Mouse (Mus musculus): ENCODE measurements around the gene 3830403N18Rik. TPM values are rescaled to one million over a fixed set of nuclear protein-coding genes. Genes with fewer than 3 reads are reported as not detected.
"Not testable (repeated sequence)": the region's sequence is repeated elsewhere in the genome, so short reads cannot be mapped to it uniquely, and the experiment has no call there.

Gene 3830403N18Rik
- total RNA-seq (2014; rRNA removed) = not detected in 2 replicates
- polyA plus RNA-seq (2015; fragmentation: Nextera tagmentation; extraction: Ambion mirVana) = 0.31 and 0.33 TPM in 2 replicates

DNA sequence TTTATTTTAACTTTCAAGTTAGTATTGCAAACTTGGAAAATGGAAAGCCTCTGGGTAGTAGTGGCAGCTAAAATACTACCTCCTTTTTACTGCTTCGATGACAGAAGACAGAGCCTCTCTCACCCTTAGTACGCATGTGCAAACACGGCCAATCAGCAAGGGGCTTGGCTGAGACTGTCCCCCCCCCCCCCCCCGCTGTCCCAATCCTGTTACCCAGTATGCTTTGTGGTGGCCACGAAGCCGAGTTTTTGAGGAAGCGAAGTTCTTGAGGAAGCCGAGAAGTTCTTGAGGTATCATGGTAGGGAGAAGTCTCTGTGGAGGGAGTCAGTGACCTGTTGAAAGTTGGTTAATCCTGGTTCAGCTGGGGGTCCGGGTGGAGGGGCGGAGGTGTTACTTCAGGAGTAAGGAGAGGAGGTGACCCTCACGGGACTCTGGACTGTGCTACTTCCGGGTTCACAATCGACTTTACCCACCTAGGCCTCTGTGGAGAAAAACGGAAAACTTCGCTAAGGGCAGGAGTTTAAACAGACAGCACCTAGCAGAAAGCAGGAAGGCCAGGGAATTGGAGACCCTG, at the start of gene 3830403N18Rik:
Gene 3830403N18Rik (plus strand): TSS at position 237 of the 574 bp plus-strand sequence.
- H3K4me3 ChIP-seq (ENCODE audit: low read depth, low read length); H3K4me2 ChIP-seq (ENCODE audit: low read depth); H3K36me3 ChIP-seq (ENCODE audit: insufficient read depth); H3K9ac ChIP-seq; DNase-seq; ATAC-seq; H3K4me1 ChIP-seq (ENCODE audit: insufficient read depth); H3K9me3 ChIP-seq (ENCODE audit: low read length); H3K27ac ChIP-seq (ENCODE audit: low read depth, low read length); H3K27me3 ChIP-seq (ENCODE audit: insufficient read depth, low read length): not testable (repeated sequence)
- WGBS = 91% methylated on average over 11 of the region's 15 CpGs

- no peak for TF ChIP-seq CTCF (IDR thresholded peaks at IDR 0.05; ENCODE audit: low read depth)
- Histone ChIP-seq H3K36me3 (ENCODE audit: insufficient read depth) (no peaks in the 10 kb centered on the region), H3K9me3 (ENCODE audit: low read length) (no peaks in the 10 kb centered on the region), H3K4me2 (ENCODE audit: low read depth) (no peak overlapping the region), H3K4me1 (ENCODE audit: insufficient read depth) (no peaks in the 10 kb centered on the region), H3K4me3 (ENCODE audit: low read depth, low read length) (no peak overlapping the region), H3K27me3 (ENCODE audit: insufficient read depth, low read length) (no peaks in the 10 kb centered on the region), H3K9ac (no peak overlapping the region), H3K27ac (ENCODE audit: low read depth, low read length) (no peak overlapping the region)
- 93% methylated on average over 2 of the region's 2 CpGs for WGBS
- DNase-seq (no peak), ATAC-seq (no peak)
Measured at GRCm38 (mm10) chrX:56151396-56151795, 15.0 kb downstream of the 3830403N18Rik start.

DNA sequence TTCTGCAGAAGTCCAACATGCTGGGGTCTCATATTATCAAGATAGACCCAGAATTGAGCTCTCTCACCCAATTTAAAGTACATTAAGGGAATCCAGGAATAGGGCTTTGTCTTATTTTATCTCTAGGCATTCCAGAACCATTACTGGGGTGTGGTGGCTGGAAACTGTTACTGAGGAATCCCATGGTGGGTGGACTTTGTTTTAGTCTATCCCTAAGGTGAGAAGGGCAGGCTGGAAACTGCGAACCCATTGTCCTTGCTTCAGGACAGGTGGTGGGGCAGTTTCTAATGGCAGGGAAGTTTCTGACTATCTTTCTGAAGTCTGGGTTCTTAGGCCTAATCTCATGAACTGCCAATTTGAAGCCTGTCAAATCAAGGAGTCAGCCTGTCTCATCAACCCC, 50.1 kb downstream of the 3830403N18Rik start:
- H3K4me1 ChIP-seq (ENCODE audit: insufficient read depth); H3K27ac ChIP-seq (ENCODE audit: low read depth, low read length); H3K9ac ChIP-seq; H3K4me3 ChIP-seq (ENCODE audit: low read depth, low read length); H3K9me3 ChIP-seq (ENCODE audit: low read length); H3K27me3 ChIP-seq (ENCODE audit: insufficient read depth, low read length); H3K36me3 ChIP-seq (ENCODE audit: insufficient read depth); H3K4me2 ChIP-seq (ENCODE audit: low read depth); DNase-seq; ATAC-seq: not testable (repeated sequence)
- WGBS = no CpG with 5 or more reads among the region's 1 CpGs

Other genes starting within 250 kb of the 3830403N18Rik start
- gene Gm773, start 76.3 kb downstream of the 3830403N18Rik start, total RNA-seq (2014; rRNA removed) = not detected in 2 replicates
- not detected in 2 replicates for gene Gm773, start 76.3 kb downstream of the 3830403N18Rik start, polyA plus RNA-seq (2015; fragmentation: Nextera tagmentation; extraction: Ambion mirVana)
- 7.2 and 7.7 TPM in 2 replicates for gene Zfp449, start 209.8 kb downstream of the 3830403N18Rik start, total RNA-seq (2014; rRNA removed)
- gene Zfp449, start 209.8 kb downstream of the 3830403N18Rik start, polyA plus RNA-seq (2015; fragmentation: Nextera tagmentation; extraction: Ambion mirVana) = 1.3 and 2.8 TPM in 2 replicates
- gene Smim10l2a, start 238.0 kb downstream of the 3830403N18Rik start, total RNA-seq (2014; rRNA removed) = 53.6 and 54.6 TPM in 2 replicates
- 29.9 and 40.2 TPM in 2 replicates for gene Smim10l2a, start 238.0 kb downstream of the 3830403N18Rik start, polyA plus RNA-seq (2015; fragmentation: Nextera tagmentation; extraction: Ambion mirVana)

Measured in forebrain, postnatal 0 days (tissue).